Mouse (Mus musculus) midbrain, postnatal 0 days (tissue): Measurements from ENCODE around the gene 1810065E05Rik. TPM values are rescaled to one million over a fixed set of nuclear protein-coding genes. Genes with fewer than 3 reads are reported as not detected.

ENCODE experiments used
- ATAC-seq: fragments of 200-750 bp; cut with Nextera tagmentation; 2 replicates; pipeline ENCODE4 v1.8.0; 2017; ENCODE audit warnings: moderate number of reproducible peaks, mild to moderate bottlenecking, moderate TSS enrichment, moderate library complexity; ENCODE audit not compliant: low FRiP score
- DNase-seq: peaks from one replicate; pipeline ENCODE4 v3.0.0-alpha.2; 2015; ENCODE audit warnings: low spot score
- H3K27ac ChIP-seq: fragments of 300-500 bp; sonication (generic); 2 replicates; pipeline ENCODE4 v1.5.1; 2014; ENCODE audit warnings: low read depth, mild to moderate bottlenecking, low read length, mixed read lengths
- H3K27me3 ChIP-seq: fragments of 300-500 bp; sonication (generic); 2 replicates; pipeline ENCODE4 v1.6.1; 2014; ENCODE audit warnings: low read length, control low read depth, mixed read lengths; ENCODE audit not compliant: insufficient read depth
- H3K36me3 ChIP-seq: fragments of 300-500 bp; sonication (generic); 2 replicates; pipeline ENCODE4 v1.6.1; 2014; ENCODE audit warnings: low read length, control low read depth, mixed read lengths; ENCODE audit not compliant: insufficient read depth
- H3K4me1 ChIP-seq: fragments of 300-500 bp; sonication (generic); 2 replicates; pipeline ENCODE4 v1.6.1; 2014; ENCODE audit warnings: mild to moderate bottlenecking, control low read depth, antibody characterized with exemption, low read length, mixed read lengths; ENCODE audit not compliant: insufficient read depth
- H3K4me2 ChIP-seq: fragments of 300-500 bp; sonication (generic); 2 replicates; pipeline ENCODE4 v1.6.1; 2014; ENCODE audit warnings: low read depth, mild to moderate bottlenecking, low read length, mixed read lengths; ENCODE audit not compliant: poor library complexity, severe bottlenecking
- H3K4me3 ChIP-seq: fragments of 300-500 bp; sonication (generic); 2 replicates; pipeline ENCODE4 v1.5.1; 2014; ENCODE audit warnings: low read depth, mild to moderate bottlenecking, low read length, moderate library complexity
- H3K9ac ChIP-seq: fragments of 300-500 bp; sonication (generic); replicated peaks from 2 replicates; pipeline ENCODE4 v1.6.1; 2014; ENCODE audit warnings: mild to moderate bottlenecking, low read length, moderate library complexity, mixed read lengths; ENCODE audit not compliant: poor library complexity, severe bottlenecking
- H3K9me3 ChIP-seq: fragments of 300-500 bp; sonication (generic); 2 replicates; pipeline ENCODE4 v1.6.1; 2016; ENCODE audit warnings: low read length, control low read depth
- CTCF ChIP-seq: IDR thresholded peaks from 2 replicates; pipeline ENCODE4 v1.5.1; 2016; ENCODE audit warnings: antibody characterized with exemption, mild to moderate bottlenecking
- WGBS: fragments of 180-500 bp; shearing (Covaris S2); extraction: QIAGEN DNeasy Blood & Tissue Kit; methylation state at CpG from one replicate; pipeline ENCODE4 v1.1.7; 2014; 5-methylcytosine and 5-hydroxymethylcytosine counted together
- polyA plus RNA-seq: library from polyadenylated mRNA; unstranded; fragments of >200 nt; fragmentation: Nextera tagmentation; extraction: Ambion mirVana; gene quantifications from 2 replicates; pipeline ENCODE4 v1.2.1, GENCODE M21; 2015
- total RNA-seq: library from RNA; depleted of rRNA; stranded (reverse); fragments of >200 nt; gene quantifications from 2 replicates; pipeline ENCODE4 v1.2.3, GENCODE M21; 2014; rRNA removed

The 1810065E05Rik gene
- total and polyA plus RNA-seq, 2 experiments from 2014 or later, result not detected

DNA sequence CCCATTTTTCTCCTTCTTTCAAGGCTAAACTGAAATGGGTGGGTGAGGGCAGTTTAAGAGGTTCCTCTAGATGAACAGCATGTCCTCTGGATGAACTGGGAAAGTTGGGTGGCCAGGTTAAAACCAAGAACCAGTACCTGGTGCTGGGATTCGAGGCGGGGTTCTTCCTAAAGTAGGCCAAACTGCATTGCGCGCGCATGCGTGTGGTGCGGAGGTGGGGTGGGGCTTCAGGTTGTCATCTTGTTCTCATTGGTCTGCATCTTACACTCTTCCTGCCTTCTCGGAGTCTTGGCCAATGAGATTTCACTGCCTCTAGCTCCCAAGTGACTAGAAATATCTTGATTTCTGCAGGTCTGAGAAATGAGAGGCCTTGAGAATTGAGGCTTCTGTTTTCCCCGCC lies 31.8 kb downstream of the 1810065E05Rik start, which contains the start of gene Lypd9:
Gene Lypd9 (minus strand): TSS at position 165 of the 400 bp plus-strand sequence.
- Histone ChIP-seq H3K36me3 (no peaks in the 10 kb centered on the region), H3K4me2 (no peak within 1 kb of the TSS), H3K4me1 (no peaks in the 10 kb centered on the region), H3K27ac (no peak within 1 kb of the TSS), H3K9me3 (0 out of 2 replicates have a peak, but pooled peaks cover 3% of the 10 kb centered on the region), H3K4me3 (no peak within 1 kb of the TSS), H3K9ac (no peak within 1 kb of the TSS), H3K27me3 (no peaks in the 10 kb centered on the region)
- no peak for TF ChIP-seq CTCF
- ATAC-seq (no peak), DNase-seq (no peak)
- WGBS, result 98% methylated on average over 9 of the region's 9 CpGs

DNA sequence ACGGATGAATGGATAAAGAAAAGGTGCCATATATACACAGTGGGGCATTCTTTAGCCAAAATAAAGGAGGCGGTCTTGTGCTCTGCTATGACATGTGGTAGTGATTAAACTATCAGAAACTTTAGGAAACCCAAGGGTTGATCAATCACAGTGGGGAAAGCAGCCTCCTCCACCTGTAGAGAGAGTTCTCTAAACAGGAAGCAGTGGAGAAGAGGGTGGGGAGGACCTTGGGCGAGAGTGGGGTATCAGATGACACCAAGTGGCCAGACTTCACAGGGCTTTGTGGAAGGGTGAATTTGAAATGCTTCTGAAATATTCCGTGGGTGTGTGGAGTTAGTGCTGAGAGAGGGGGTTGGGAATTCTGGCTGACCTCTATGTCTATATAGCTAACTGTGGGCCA lies 32.7 kb downstream of the 1810065E05Rik start:
- H3K4me3 ChIP-seq, result no peak overlapping the region
- no peak for TF ChIP-seq CTCF
- H3K9ac ChIP-seq, result no peak overlapping the region
- H3K4me1 ChIP-seq, result no peaks in the 10 kb centered on the region
- 76% methylated on average over 4 of the region's 4 CpGs for WGBS
- no peaks in the 10 kb centered on the region for H3K36me3 ChIP-seq
- no peaks in the 10 kb centered on the region for H3K9me3 ChIP-seq
- no peaks in the 10 kb centered on the region for H3K27me3 ChIP-seq
- no peak for ATAC-seq
- DNase-seq, result no peak
- H3K4me2 ChIP-seq, result no peak overlapping the region
- no peak overlapping the region for H3K27ac ChIP-seq

DNA sequence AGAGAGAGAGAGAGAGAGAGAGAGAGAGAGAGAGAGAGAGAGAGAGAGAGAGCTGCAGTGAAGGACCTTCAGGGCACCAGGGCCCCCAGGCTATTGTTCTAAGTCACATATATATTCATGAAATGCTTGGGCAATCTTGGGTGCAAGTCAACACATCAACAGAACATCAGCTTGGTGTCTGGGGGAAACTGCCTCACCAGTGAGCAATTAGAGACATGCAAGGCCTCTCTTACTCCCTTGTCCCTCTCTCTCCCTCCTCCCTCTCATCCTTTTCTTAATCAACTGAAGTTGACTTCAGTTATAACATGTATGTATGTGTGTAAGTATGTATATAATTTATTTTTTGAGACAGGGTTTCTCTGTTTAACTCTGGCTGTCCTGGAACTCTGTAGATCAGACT lies 41.3 kb downstream of the 1810065E05Rik start, which contains the start of gene Olfr30:
Gene Olfr30 (minus strand): TSS at position 101 of the 400 bp plus-strand sequence.
- no peaks in the 10 kb centered on the region for H3K4me1 ChIP-seq
- H3K27me3 ChIP-seq, result no peaks in the 10 kb centered on the region
- H3K27ac ChIP-seq, result no peak within 1 kb of the TSS
- DNase-seq, result no peak
- ATAC-seq, result no peak
- no peak within 1 kb of the TSS for H3K4me2 ChIP-seq
- H3K9me3 ChIP-seq, result no peaks in the 10 kb centered on the region
- H3K4me3 ChIP-seq, result no peak within 1 kb of the TSS
- H3K9ac ChIP-seq, result no peak within 1 kb of the TSS
- no peaks in the 10 kb centered on the region for H3K36me3 ChIP-seq
- no peak for TF ChIP-seq CTCF

Other genes with a start within 250 kb of the 1810065E05Rik start
- gene Mrpl22, start 249.4 kb upstream of the 1810065E05Rik start, total RNA-seq, result 33.5 and 39.6 TPM in 2 replicates
- gene Mrpl22, start 249.4 kb upstream of the 1810065E05Rik start, polyA plus RNA-seq, result 88.3 and 96.2 TPM in 2 replicates
- gene Igtp, start 221.6 kb upstream of the 1810065E05Rik start, total RNA-seq, result 1.6 and 2.4 TPM in 2 replicates
- gene Igtp, start 221.6 kb upstream of the 1810065E05Rik start, polyA plus RNA-seq, result 1.9 and 2.7 TPM in 2 replicates
- 0.77 and 2.1 TPM in 2 replicates for gene Irgm2, start 221.5 kb upstream of the 1810065E05Rik start, total RNA-seq
- gene Irgm2, start 221.5 kb upstream of the 1810065E05Rik start, polyA plus RNA-seq, result 0.67 and 1.1 TPM in 2 replicates
- 0.09 and 0.38 TPM in 2 replicates for gene 4930438A08Rik, start 146.3 kb upstream of the 1810065E05Rik start, total RNA-seq
- not detected in 2 replicates for gene 4930438A08Rik, start 146.3 kb upstream of the 1810065E05Rik start, polyA plus RNA-seq
- gene Zfp692, start 114.0 kb upstream of the 1810065E05Rik start, total RNA-seq, result 24.4 and 26.0 TPM in 2 replicates
- 20.1 and 22.6 TPM in 2 replicates for gene Zfp692, start 114.0 kb upstream of the 1810065E05Rik start, polyA plus RNA-seq
- 38.1 and 42.1 TPM in 2 replicates for gene Zfp672, start 90.8 kb upstream of the 1810065E05Rik start, total RNA-seq
- gene Zfp672, start 90.8 kb upstream of the 1810065E05Rik start, polyA plus RNA-seq, result 41.1 and 46.9 TPM in 2 replicates
- gene Sh3bp5l, start 90.4 kb upstream of the 1810065E05Rik start, total RNA-seq, result 44.0 and 53.8 TPM in 2 replicates
- 42.4 and 46.3 TPM in 2 replicates for gene Sh3bp5l, start 90.4 kb upstream of the 1810065E05Rik start, polyA plus RNA-seq
- not detected in 2 replicates for gene Lypd8, start 42.1 kb upstream of the 1810065E05Rik start, total RNA-seq
- not detected in 2 replicates for gene Lypd8, start 42.1 kb upstream of the 1810065E05Rik start, polyA plus RNA-seq
- not detected in 2 replicates for gene Gm12253, start 11.4 kb downstream of the 1810065E05Rik start, total RNA-seq
- gene Gm12253, start 11.4 kb downstream of the 1810065E05Rik start, polyA plus RNA-seq, result not detected in 2 replicates
- gene Lypd9, start 31.8 kb downstream of the 1810065E05Rik start, total RNA-seq, result not detected in 2 replicates
- not detected in 2 replicates for gene Lypd9, start 31.8 kb downstream of the 1810065E05Rik start, polyA plus RNA-seq
- gene Olfr30, start 41.2 kb downstream of the 1810065E05Rik start, total RNA-seq, result not detected in 2 replicates
- not detected in 2 replicates for gene Olfr30, start 41.2 kb downstream of the 1810065E05Rik start, polyA plus RNA-seq
- gene Olfr332, start 71.4 kb downstream of the 1810065E05Rik start, total RNA-seq, result not detected in 2 replicates
- not detected in 2 replicates for gene Olfr332, start 71.4 kb downstream of the 1810065E05Rik start, polyA plus RNA-seq
- gene Olfr331, start 81.5 kb downstream of the 1810065E05Rik start, total RNA-seq, result not detected in 2 replicates
- not detected in 2 replicates for gene Olfr331, start 81.5 kb downstream of the 1810065E05Rik start, polyA plus RNA-seq
- gene Olfr330, start 113.7 kb downstream of the 1810065E05Rik start, total RNA-seq, result not detected in 2 replicates
- not detected in 2 replicates for gene Olfr330, start 113.7 kb downstream of the 1810065E05Rik start, polyA plus RNA-seq
- not detected in 2 replicates for gene Olfr329-ps, start 125.3 kb downstream of the 1810065E05Rik start, total RNA-seq
- not detected in 2 replicates for gene Olfr329-ps, start 125.3 kb downstream of the 1810065E05Rik start, polyA plus RNA-seq
- gene Olfr328, start 134.5 kb downstream of the 1810065E05Rik start, total RNA-seq, result not detected in 2 replicates
- not detected in 2 replicates for gene Olfr328, start 134.5 kb downstream of the 1810065E05Rik start, polyA plus RNA-seq
- not detected in 2 replicates for gene Olfr224, start 149.4 kb downstream of the 1810065E05Rik start, total RNA-seq
- gene Olfr224, start 149.4 kb downstream of the 1810065E05Rik start, polyA plus RNA-seq, result not detected in 2 replicates
- not detected in 2 replicates for gene Olfr325, start 156.6 kb downstream of the 1810065E05Rik start, total RNA-seq
- gene Olfr325, start 156.6 kb downstream of the 1810065E05Rik start, polyA plus RNA-seq, result not detected in 2 replicates
- gene Olfr324, start 174.0 kb downstream of the 1810065E05Rik start, total RNA-seq, result 0.28 and 0.49 TPM in 2 replicates
- gene Olfr324, start 174.0 kb downstream of the 1810065E05Rik start, polyA plus RNA-seq, result 0.04 and 0.05 TPM in 2 replicates
- gene 2210407C18Rik, start 195.0 kb downstream of the 1810065E05Rik start, total RNA-seq, result not detected in 2 replicates
- not detected in 2 replicates for gene 2210407C18Rik, start 195.0 kb downstream of the 1810065E05Rik start, polyA plus RNA-seq
- gene Olfr323, start 209.4 kb downstream of the 1810065E05Rik start, total RNA-seq, result 0.16 TPM in 1 of 2 replicates, not detected in the other
- gene Olfr323, start 209.4 kb downstream of the 1810065E05Rik start, polyA plus RNA-seq, result not detected in 2 replicates
- 0.22 and 0.76 TPM in 2 replicates for gene Trim58, start 219.4 kb downstream of the 1810065E05Rik start, total RNA-seq
- 0.20 and 0.38 TPM in 2 replicates for gene Trim58, start 219.4 kb downstream of the 1810065E05Rik start, polyA plus RNA-seq
- gene Olfr322, start 237.7 kb downstream of the 1810065E05Rik start, total RNA-seq, result not detected in 2 replicates
- not detected in 2 replicates for gene Olfr322, start 237.7 kb downstream of the 1810065E05Rik start, polyA plus RNA-seq